Comparison of ENCODE assay signal across 8 mouse cellular contexts in the genomic region with DNA sequence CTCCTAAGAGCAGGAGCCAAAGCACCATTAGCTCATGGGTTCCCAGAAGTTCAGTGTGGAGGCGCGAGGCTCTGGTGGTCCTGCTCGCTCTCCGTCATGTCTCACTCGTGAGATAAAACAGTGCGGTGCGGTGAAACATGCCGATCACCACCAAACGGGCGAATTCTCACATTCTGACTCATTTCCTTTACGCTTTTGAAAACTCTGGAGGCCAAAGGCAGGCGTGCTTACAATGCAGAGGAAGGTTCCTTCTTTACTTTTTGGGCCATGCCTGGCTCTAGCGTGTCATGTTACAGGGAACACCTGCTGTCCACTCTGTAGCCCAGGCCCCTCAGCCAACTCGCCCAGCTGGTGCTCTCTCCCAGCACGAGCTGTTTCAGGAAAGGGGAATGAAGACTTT.
DNase-seq lines count a peak whose midpoint lies in the region; ATAC-seq lines count a peak whose summit lies in the region.

No protein-coding gene starts in this region.

- H3K4me3 ChIP-seq in kidney, embryonic 16.5 days (ENCODE audit: low read length), result no peak overlapping the region
- peak overlapping the region; percentile 36 for H3K4me3 ChIP-seq in embryonic facial prominence, embryonic 10.5 days
- peak overlapping the region; percentile 22; the same call in 1 of the 2 replicates for H3K4me3 ChIP-seq in heart, embryonic 16.5 days (ENCODE audit: low read length)

- H3K27me3 ChIP-seq in kidney, embryonic 16.5 days (ENCODE audit: insufficient read depth, low read length), result no peaks in the 10 kb centered on the region
- H3K27me3 ChIP-seq in embryonic facial prominence, embryonic 10.5 days (replicated peaks; ENCODE audit: low read depth, poor library complexity, severe bottlenecking), result no peaks in the 10 kb centered on the region; the same call in 1 of the 2 replicates
- H3K27me3 ChIP-seq in heart, embryonic 16.5 days (ENCODE audit: control insufficient read depth, insufficient read depth, low read length), result no peaks in the 10 kb centered on the region

- intact Hi-C loops in left cerebral cortex, postnatal 36 days (cut with DNase I), result no loop called here

- no peak overlapping the region; the same call in 1 of the 2 replicates for H3K9ac ChIP-seq in kidney, embryonic 16.5 days (replicated peaks; ENCODE audit: low read length)
- no peak overlapping the region; the same call in 1 of the 2 replicates for H3K9ac ChIP-seq in heart, embryonic 16.5 days (ENCODE audit: low read length)

- DNase-seq in kidney, postnatal 36 days, result no peak
- DNase-seq in embryonic facial prominence, embryonic 10.5 days (ENCODE audit: low spot score), result peak; percentile 69
- no peak for DNase-seq in ovary, postnatal 14 days (ENCODE audit: low spot score)
- no peak for DNase-seq in left cerebral cortex, postnatal 36 days (ENCODE audit: low spot score in 2 of 2)
- DNase-seq in right cerebral cortex, adult 18-20 months, result no peak

- H3K9me3 ChIP-seq in kidney, embryonic 16.5 days (ENCODE audit: low read length), result no peaks in the 10 kb centered on the region
- H3K9me3 ChIP-seq in embryonic facial prominence, embryonic 10.5 days, result no peaks in the 10 kb centered on the region
- no peaks in the 10 kb centered on the region for H3K9me3 ChIP-seq in heart, embryonic 16.5 days (replicated peaks; ENCODE audit: control insufficient read depth, low read length)

- peak overlapping the region; percentile 42 for H3K4me2 ChIP-seq in kidney, embryonic 16.5 days (replicated peaks; ENCODE audit: low read depth, low read length)
- peak overlapping the region; percentile 47 for H3K4me2 ChIP-seq in heart, embryonic 16.5 days (ENCODE audit: low read depth, low read length)

- peaks cover 15% of the 10 kb centered on the region for H3K4me1 ChIP-seq in kidney, embryonic 16.5 days (ENCODE audit: insufficient read depth, low read length)
- H3K4me1 ChIP-seq in embryonic facial prominence, embryonic 10.5 days, result peaks cover 24% of the 10 kb centered on the region
- peaks cover 8% of the 10 kb centered on the region; the same call in 1 of the 2 replicates for H3K4me1 ChIP-seq in heart, embryonic 16.5 days (ENCODE audit: control insufficient read depth, insufficient read depth, low read length)

- no peaks in the 10 kb centered on the region for H3K36me3 ChIP-seq in kidney, embryonic 16.5 days (ENCODE audit: insufficient read depth, low read length)
- no peaks in the 10 kb centered on the region for H3K36me3 ChIP-seq in embryonic facial prominence, embryonic 10.5 days (replicated peaks)
- H3K36me3 ChIP-seq in heart, embryonic 16.5 days (ENCODE audit: control insufficient read depth, insufficient read depth), result no peaks in the 10 kb centered on the region

- 16% methylated on average over 15 of the region's 15 CpGs for WGBS in kidney, embryonic 16.5 days
- 23% methylated on average over 15 of the region's 15 CpGs for WGBS in embryonic facial prominence, embryonic 10.5 days
- 13% methylated on average over 15 of the region's 15 CpGs for WGBS in heart, embryonic 16.5 days

- ATAC-seq in kidney, embryonic 16.5 days (ENCODE audit: low FRiP score, low TSS enrichment), result peak; percentile 85
- ATAC-seq in heart, embryonic 16.5 days (replicated peaks; ENCODE audit: extremely low read depth, insufficient read depth, low FRiP score), result peak; percentile 37
- 0 out of 2 replicates have a peak, but pooled peaks have one; percentile 17 for ATAC-seq in megakaryocyte progenitor cell, adult 5-6 weeks (replicated peaks; ENCODE audit: poor library complexity)

- H3K27ac ChIP-seq in kidney, embryonic 16.5 days (ENCODE audit: low read length), result no peak overlapping the region
- H3K27ac ChIP-seq in embryonic facial prominence, embryonic 10.5 days (replicated peaks), result peak overlapping the region; percentile 67
- H3K27ac ChIP-seq in heart, embryonic 16.5 days (ENCODE audit: low read length), result no peak overlapping the region

Comparison
In these comparisons a context has a peak if more than half of its experiments do, and no peak if none do; other contexts are left out.
1. ATAC-seq: peak in every context shown above with its lines; median percentile 85 in kidney, embryonic 16.5 days; 37 in heart, embryonic 16.5 days; 17 in megakaryocyte progenitor cell, adult 5-6 weeks.